Mouse (Mus musculus) neural tube, embryonic 10.5 days (tissue): Measurements from ENCODE around the gene Gli2.

Experiments used
- DNase-seq: peaks from one replicate; pipeline ENCODE4 v3.0.0-alpha.2; 2017; ENCODE audit warnings: low spot score; ENCODE audit errors: extremely low spot score

The Gli2 gene

GRCm38 (mm10) chr1:118948407-118948806, 105.0 kb downstream of the Gli2 start:
- DNase-seq = no peak

- no peak for DNase-seq
These were observed 106.2 kb downstream of the Gli2 start for GRCm38 (mm10) chr1:118947221-118947620.

GRCm38 (mm10) chr1:118941336-118941735, 112.1 kb downstream of the Gli2 start:
- DNase-seq = no peak

DNA sequence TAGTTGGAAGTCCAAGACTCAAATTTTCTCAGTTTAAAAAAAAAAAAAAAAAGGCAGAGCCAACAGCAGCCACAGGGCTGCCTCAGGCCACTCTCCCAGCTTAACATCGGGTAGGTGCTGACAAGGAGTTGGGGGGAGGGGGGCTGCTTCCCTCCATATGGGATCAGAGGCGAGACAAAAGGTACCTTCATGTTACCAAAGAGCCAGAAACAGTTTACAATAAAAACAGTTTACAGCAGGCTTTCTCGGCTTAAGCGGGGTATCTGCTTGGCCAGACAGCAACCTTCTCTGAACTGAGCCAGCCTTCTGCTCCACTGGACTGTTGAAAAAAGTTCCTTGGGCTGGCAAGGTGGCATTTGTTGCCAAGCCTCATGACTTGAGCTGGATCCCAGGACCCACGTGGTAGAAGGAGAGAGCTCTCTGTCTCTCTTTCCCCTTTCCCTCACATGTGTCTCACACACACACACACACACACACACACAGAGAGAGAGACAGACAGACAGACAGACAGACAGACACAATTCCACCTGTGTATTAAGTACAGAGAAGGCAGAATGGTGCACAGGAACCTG, 113.1 kb downstream of the Gli2 start:
- DNase-seq = no peak

GRCm38 (mm10) chr1:118938206-118938605, 115.2 kb downstream of the Gli2 start:
- DNase-seq = no peak

- no peak for DNase-seq
These were observed 117.3 kb downstream of the Gli2 start for GRCm38 (mm10) chr1:118936108-118936507.

GRCm38 (mm10) chr1:118935518-118935917, 117.9 kb downstream of the Gli2 start:
- no peak for DNase-seq

GRCm38 (mm10) chr1:118932167-118932566, 121.3 kb downstream of the Gli2 start:
- DNase-seq = no peak

DNA sequence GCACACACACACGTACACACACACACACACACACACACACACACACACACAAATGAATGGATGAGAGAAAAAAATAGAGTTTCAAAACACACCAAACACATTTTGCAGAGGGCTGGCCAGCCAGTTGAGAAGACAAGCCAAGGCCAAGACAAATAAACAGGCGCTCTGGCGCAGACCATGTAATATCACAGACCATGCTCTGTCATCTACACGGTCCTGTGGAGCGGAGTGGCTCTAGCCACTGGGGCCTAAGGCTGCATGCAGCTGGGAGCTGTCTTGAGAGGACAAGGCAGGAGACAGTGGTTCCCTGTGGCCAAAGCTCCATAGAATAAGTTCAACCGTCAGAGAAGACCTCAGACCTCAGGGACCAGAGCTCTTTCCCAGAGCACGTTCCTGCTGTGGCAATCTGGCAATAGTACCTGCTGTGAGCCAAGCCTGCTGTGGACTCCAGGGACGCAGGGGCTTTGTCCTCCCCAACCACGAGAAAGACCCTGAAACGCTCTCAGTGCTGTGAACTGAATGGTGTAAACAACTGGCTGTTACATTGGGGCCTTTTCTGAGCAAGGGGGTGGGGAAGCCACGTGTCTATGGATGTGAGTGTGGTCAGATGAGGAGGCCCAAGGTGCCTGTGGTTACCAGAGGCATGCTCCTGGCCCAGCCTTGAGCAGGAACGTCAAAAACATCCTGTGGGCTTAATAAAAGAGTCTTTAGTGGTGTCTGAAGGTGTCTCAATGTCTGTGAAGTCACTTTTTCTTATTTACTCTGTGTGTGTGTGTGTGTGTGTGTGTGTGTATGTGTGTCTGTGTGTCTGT, 125.7 kb downstream of the Gli2 start:
- no peak for DNase-seq

DNA sequence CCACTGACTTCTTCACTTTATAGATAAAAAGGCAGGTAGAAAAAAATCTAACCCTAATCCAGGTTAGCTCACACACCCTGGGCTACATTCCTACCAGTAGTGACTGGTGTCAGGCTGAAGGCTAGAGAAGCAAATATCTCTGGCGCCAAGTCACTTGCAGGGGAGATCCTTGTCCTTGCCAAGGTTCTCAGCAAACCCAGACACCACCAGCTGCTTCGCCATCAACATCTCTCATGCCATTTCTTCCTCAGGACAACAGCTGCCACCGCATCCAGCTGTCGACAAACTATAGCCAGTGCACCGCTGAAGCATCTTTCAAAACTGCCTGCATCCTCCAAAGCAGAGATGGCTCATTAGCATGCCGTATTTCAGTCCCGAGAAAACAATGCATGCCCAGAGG, 126.9 kb downstream of the Gli2 start:
- DNase-seq = no peak

- DNase-seq = no peak
These were observed 131.2 kb downstream of the Gli2 start for GRCm38 (mm10) chr1:118922189-118922588.

GRCm38 (mm10) chr1:118917520-118918220, 135.7 kb downstream of the Gli2 start:
- DNase-seq = no peak

DNA sequence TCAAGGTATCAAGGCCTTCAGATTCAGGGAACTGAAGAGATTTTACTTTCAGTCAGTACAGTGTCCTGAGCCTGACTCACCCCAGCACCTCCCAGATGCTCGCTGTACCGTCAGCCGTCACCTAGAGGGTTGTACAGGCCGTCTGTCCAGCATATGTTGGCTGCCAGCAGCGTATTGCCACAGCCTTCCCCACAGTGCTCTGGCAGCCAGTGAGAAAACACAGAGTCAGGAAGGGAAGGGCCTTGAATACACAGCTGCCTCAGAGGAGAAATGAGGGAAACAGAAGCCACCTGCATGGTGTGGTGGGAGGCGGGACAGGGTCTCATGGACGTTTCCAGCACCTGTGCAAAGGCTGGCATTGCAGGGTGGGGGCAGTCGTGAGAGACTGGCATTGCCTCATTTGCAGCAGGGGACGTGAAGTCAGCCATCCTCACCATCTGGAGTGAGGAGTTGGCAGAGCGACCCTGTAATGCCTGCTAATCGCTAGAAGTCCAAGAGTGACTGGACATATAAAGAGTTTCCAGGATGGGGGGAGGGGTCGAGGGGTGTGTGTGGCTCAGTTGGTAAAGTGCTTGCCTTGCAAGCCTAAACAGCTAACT, 136.8 kb downstream of the Gli2 start:
- DNase-seq = peak; percentile 46

- no peak for DNase-seq
These were observed 139.7 kb downstream of the Gli2 start for GRCm38 (mm10) chr1:118913414-118914385.

GRCm38 (mm10) chr1:118912929-118913328, 140.5 kb downstream of the Gli2 start:
- no peak for DNase-seq

DNA sequence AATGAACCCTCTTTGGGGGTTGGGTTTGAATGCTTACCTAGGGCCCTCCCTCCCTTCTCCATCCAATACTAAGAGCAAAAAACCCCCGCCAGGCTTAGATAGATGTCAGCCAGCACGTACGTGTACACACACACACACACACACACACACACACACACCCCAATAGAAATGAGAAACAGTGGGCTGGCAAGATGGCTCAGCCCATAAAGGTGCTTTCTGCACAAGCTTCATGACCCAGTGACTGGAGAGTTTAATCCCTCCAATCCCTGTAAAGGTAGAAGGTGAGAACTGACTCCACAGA, 142.0 kb downstream of the Gli2 start:
- DNase-seq = no peak

GRCm38 (mm10) chr1:118910693-118911426, 142.6 kb downstream of the Gli2 start:
- DNase-seq = peak; percentile 47

- no peak for DNase-seq
These were observed 144.4 kb downstream of the Gli2 start for GRCm38 (mm10) chr1:118909051-118909450.

- no peak for DNase-seq
These were observed 145.8 kb downstream of the Gli2 start for GRCm38 (mm10) chr1:118907574-118907973.

GRCm38 (mm10) chr1:118905319-118905718, 148.1 kb downstream of the Gli2 start:
- DNase-seq = no peak
